Comparison of ENCODE assay signal across 15 mouse cellular contexts in the genomic region with DNA sequence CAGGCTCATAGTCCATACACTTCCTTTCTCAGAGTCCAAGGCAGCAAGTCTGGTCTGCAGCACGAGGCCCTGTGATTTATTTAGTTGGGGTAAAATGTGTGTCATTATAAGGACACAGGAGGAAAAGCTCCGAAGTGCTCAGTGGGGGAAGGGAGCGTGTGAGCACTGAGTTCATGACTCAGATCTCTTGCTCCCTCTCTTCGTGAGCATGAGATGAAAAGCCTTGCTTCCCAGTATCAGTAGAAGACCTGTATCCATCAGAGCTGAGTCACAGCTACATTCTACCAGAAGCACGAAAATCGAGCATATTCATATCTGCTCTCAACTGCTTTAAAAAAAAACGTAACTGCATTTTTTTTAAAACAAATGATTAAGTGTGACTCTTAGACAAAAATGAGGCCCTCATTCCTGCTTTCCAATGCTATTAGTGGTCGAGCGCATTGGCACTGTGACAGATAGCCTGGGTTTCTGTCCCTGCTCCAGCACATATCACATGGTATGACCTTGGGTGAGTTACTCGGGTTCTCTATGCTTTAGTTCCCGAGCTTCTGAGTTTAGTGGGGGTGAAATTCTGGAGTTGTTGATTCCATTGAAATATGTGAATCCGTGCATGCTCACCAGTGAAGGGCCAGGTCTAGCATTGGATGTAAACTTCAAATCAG.
A peak's percentile ranks its signal among the peaks of the same experiment; 100 is the strongest.
DNase-seq lines count a peak whose midpoint lies in the region; ATAC-seq lines count a peak whose summit lies in the region.
"Had no signal": no experiment of that assay in that cellular context is flagged by ENCODE, and none has a peak within 500 bp of the region (broad histone marks: within the 10 kb centered on the region; RNA-seq: fewer than 3 reads in every experiment).

No protein-coding gene starts in this region.

- H3K9ac ChIP-seq in kidney, embryonic 14.5 days (ENCODE audit: low read depth, low read length): no peak overlapping the region
- H3K9ac ChIP-seq: intestine, embryonic 15.5 days; neural tube, embryonic 15.5 days had no signal

- peak; percentile 49; the same call in 1 of the 2 replicates for ATAC-seq in kidney, embryonic 14.5 days (ENCODE audit: low FRiP score, low TSS enrichment)
- ATAC-seq: CD4-positive, CD25-positive, alpha-beta regulatory T cell, adult 4 months; intestine, embryonic 15.5 days had no signal

- no peaks in the 10 kb centered on the region for H3K9me3 ChIP-seq in kidney, embryonic 14.5 days (ENCODE audit: control insufficient read depth, low read length)
- H3K9me3 ChIP-seq: intestine, embryonic 15.5 days; neural tube, embryonic 15.5 days had no signal

- no peaks in the 10 kb centered on the region for H3K27me3 ChIP-seq in kidney, embryonic 14.5 days (ENCODE audit: control insufficient read depth, insufficient read depth, low read length)
- H3K27me3 ChIP-seq: intestine, embryonic 15.5 days; neural tube, embryonic 15.5 days had no signal

- H3K36me3 ChIP-seq in kidney, embryonic 14.5 days (ENCODE audit: control insufficient read depth, insufficient read depth, low read length): no peaks in the 10 kb centered on the region
- H3K36me3 ChIP-seq: intestine, embryonic 15.5 days; neural tube, embryonic 15.5 days had no signal

- H3K4me3 ChIP-seq in kidney, embryonic 14.5 days (ENCODE audit: low read length): no peak overlapping the region
- H3K4me3 ChIP-seq: erythroblast, embryonic 14.5 days; intestine, embryonic 15.5 days; neural tube, embryonic 15.5 days had no signal

- WGBS in kidney, embryonic 14.5 days: 56% methylated on average over 12 of the region's 12 CpGs

- no peak overlapping the region for H3K27ac ChIP-seq in kidney, embryonic 14.5 days (ENCODE audit: low read depth, low read length)
- H3K27ac ChIP-seq: intestine, embryonic 15.5 days; neural tube, embryonic 15.5 days had no signal

- H3K4me2 ChIP-seq in kidney, embryonic 14.5 days (replicated peaks; ENCODE audit: low read depth, low read length): no peak overlapping the region
- H3K4me2 ChIP-seq: heart, embryonic 11.5 days; intestine, embryonic 15.5 days; liver, embryonic 11.5 days; midbrain, embryonic 11.5 days; neural tube, embryonic 15.5 days had no signal

- peaks cover 3% of the 10 kb centered on the region; the same call in 1 of the 2 replicates for H3K4me1 ChIP-seq in kidney, embryonic 14.5 days (ENCODE audit: control insufficient read depth, insufficient read depth, low read length)
- H3K4me1 ChIP-seq: intestine, embryonic 15.5 days; neural tube, embryonic 15.5 days had no signal

- DNase-seq in adrenal gland, postnatal 36 days: peak; percentile 32 to 50
- no peak for DNase-seq in adrenal gland, postnatal 10 days
- DNase-seq in kidney, adult 18-20 months: no peak
- peak; percentile 48 for DNase-seq in Muller cell, postnatal 12 days (ENCODE audit: inconsistent ontology term)
- peak; percentile 79 for DNase-seq in lung, postnatal 10 days
- DNase-seq in B cell, adult 2 months: no peak
- no peak for DNase-seq in liver

Comparison
In these comparisons a context has a peak if more than half of its experiments do, and no peak if none do; other contexts are left out.
1. DNase-seq: peak in adrenal gland, postnatal 36 days (2 of 2), Muller cell, postnatal 12 days (single experiment) and lung, postnatal 10 days (single experiment); none in adrenal gland, postnatal 10 days (single experiment), kidney, adult 18-20 months (single experiment), B cell, adult 2 months (0 of 2) and liver (single experiment).